ENCODE assay signal across 15 mouse cellular contexts in the genomic region with DNA sequence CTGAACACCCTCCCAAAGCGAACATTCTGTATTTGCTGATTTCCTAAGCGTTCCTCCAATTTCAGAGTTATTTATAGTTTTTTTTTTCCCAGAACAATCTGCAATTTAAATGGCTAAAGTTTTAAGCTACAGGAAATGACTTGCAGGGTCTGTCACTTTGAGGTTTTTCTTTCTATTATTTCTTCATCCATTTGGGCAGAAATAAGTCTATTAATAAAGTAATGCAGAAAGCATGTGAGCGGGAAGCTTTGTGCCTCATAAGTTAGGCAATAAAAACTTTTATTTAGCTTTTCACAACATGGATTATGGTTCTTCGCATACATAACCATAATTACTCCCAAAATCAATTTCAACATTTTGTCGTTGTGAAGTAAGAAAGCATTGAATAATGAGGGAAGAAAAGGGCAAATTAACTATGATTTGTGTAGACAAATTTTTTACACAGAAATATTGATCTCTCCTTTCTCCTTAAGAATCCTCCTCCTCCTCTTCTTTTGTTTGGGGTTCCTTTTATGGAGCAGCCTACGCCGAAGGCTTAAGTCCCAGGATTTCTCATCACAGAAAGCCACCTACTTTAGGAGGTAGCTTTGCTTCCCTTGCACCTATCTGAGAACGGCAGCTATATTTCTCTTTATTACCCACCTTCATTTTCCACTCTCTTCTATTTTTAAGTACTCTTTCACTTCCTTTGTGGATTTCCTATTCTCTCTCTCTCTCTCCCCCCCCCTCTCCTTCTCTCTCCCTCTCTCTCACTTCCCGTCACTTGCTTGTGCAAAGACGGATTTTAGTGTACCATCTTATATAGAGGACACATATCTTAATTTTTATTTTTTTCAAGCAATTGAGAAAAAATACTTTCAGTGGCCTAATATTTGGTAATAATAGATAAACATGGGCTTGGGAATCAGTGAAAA.
"Had no signal": no experiment of that assay in that cellular context is flagged by ENCODE, and none has a peak within 500 bp of the region (broad histone marks: within the 10 kb centered on the region; RNA-seq: fewer than 3 reads in every experiment).

No protein-coding gene starts in this region.

- H3K36me3 ChIP-seq: kidney, embryonic 15.5 days; limb, embryonic 13.5 days; midbrain, embryonic 15.5 days; neural tube, embryonic 12.5 days; stomach, embryonic 15.5 days had no signal

- ATAC-seq: intestine, embryonic 16.5 days; midbrain, embryonic 15.5 days had no signal

- DNase-seq: kidney, adult 2 months; kidney, postnatal 25 days; left cerebral cortex, postnatal 4 days; lung, adult 18-20 months; lung, postnatal 10 days; lung, postnatal 4 days; thymus, postnatal 36 days had no signal

- H3K27me3 ChIP-seq: kidney, embryonic 15.5 days; limb, embryonic 13.5 days; midbrain, embryonic 15.5 days; neural tube, embryonic 12.5 days; stomach, embryonic 15.5 days had no signal

- H3K4me3 ChIP-seq: kidney, embryonic 15.5 days; layer of hippocampus, adult 2 months; limb, embryonic 13.5 days; midbrain, embryonic 15.5 days; neural tube, embryonic 12.5 days; stomach, embryonic 15.5 days had no signal

- H3K4me1 ChIP-seq: kidney, embryonic 15.5 days; limb, embryonic 13.5 days; midbrain, embryonic 15.5 days; neural tube, embryonic 12.5 days; stomach, embryonic 15.5 days had no signal

- H3K27ac ChIP-seq: kidney, embryonic 15.5 days; layer of hippocampus, adult 2 months; limb, embryonic 13.5 days; liver, embryonic 14.5 days; midbrain, embryonic 15.5 days; neural tube, embryonic 12.5 days; stomach, embryonic 15.5 days had no signal

- H3K4me2 ChIP-seq: kidney, embryonic 15.5 days; limb, embryonic 13.5 days; midbrain, embryonic 15.5 days; neural tube, embryonic 12.5 days; stomach, embryonic 15.5 days had no signal

- H3K9me3 ChIP-seq: kidney, embryonic 15.5 days; limb, embryonic 13.5 days; midbrain, embryonic 15.5 days; neural tube, embryonic 12.5 days; stomach, embryonic 15.5 days had no signal

- H3K9ac ChIP-seq: kidney, embryonic 15.5 days; limb, embryonic 13.5 days; liver, embryonic 14.5 days; midbrain, embryonic 15.5 days; neural tube, embryonic 12.5 days; stomach, embryonic 15.5 days had no signal
